Mouse (Mus musculus): Measurements from ENCODE around the gene Clec2d. TPM values are rescaled to one million over a fixed set of nuclear protein-coding genes. Genes with fewer than 3 reads are reported as not detected.
"Not testable (repeated sequence)": the region's sequence is repeated elsewhere in the genome, so short reads cannot be mapped to it uniquely, and the experiment has no call there.

Clec2d gene
- polyA plus RNA-seq, 1 experiment from 2014 or later, result not detected

DNA sequence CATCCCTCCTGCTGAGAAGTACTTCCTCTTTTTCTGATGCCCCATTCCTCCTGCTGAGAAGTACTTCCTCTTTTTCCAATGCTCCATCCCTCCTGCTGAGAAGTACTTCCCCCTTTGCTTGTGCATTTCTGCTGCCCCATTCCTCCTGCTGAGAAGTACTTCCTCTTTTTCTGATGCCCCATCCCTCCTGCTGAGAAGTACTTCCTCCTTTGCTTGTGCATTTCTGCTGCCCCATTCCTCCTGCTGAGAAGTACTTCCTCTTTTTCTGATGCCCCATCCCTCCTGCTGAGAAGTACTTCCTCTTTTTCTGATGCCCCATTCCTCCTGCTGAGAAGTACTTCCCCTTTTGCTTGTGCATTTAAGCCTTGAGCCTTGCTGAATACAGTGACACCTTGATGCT lies 19.7 kb downstream of the Clec2d start:
- H3K9me3 ChIP-seq; H3K9ac ChIP-seq; H3K27ac ChIP-seq; H3K36me3 ChIP-seq (replicated peaks); H3K4me3 ChIP-seq; H3K4me2 ChIP-seq; H3K4me1 ChIP-seq; ATAC-seq (replicated peaks); H3K27me3 ChIP-seq (replicated peaks): not testable (repeated sequence)

DNA sequence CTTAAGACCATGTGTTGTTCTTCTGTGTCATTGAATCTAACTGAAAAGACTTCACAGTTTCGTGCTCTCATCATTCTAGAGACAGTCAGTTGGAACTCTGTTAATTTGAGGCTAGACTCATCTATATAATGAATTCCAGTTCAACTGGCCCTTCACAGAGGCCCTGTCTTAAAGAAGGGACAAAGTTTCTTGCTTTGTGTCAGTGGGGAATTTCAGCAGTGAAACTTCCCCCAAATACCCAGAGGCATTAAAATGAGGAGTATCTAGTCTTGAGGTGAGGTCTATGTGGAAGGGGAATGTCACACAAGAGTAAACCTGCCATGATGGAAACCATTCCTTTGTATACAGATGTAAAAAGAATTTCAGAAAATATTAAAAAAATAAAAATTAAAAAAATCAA lies 21.9 kb downstream of the Clec2d start:
- Histone ChIP-seq H3K4me3 (no peak overlapping the region), H3K9ac (no peak overlapping the region), H3K27me3 (replicated peaks) (no peaks in the 10 kb centered on the region), H3K9me3 (no peaks in the 10 kb centered on the region), H3K4me1 (no peaks in the 10 kb centered on the region), H3K36me3 (replicated peaks) (no peaks in the 10 kb centered on the region), H3K4me2 (no peak overlapping the region), H3K27ac (no peak overlapping the region)
- ATAC-seq (replicated peaks), result no peak
- 80% methylated on average over 1 of the region's 1 CpGs for WGBS

DNA sequence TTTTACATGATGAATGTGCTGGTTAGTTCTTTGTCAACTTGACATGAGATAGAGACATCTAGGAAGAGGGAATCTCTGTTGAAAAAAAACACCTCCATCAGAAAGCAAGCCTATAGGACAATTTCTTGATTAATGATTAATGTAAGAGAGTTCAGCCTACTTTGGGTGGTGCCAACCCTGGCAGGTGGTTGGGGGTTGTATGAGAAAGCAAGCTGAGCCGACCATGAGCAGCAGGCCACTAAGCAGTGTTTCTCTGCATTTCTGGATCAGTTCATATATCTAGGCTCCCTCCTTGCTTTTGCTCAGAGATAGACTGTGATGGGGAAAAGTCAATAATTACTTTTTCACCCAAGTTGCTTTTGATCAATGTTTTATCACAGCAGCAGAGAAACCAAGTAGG lies 23.9 kb downstream of the Clec2d start:
- WGBS, result 74% methylated on average over 1 of the region's 1 CpGs
- no peak overlapping the region for H3K4me2 ChIP-seq
- H3K27me3 ChIP-seq (replicated peaks), result no peaks in the 10 kb centered on the region
- no peak overlapping the region for H3K27ac ChIP-seq
- no peaks in the 10 kb centered on the region for H3K9me3 ChIP-seq
- no peaks in the 10 kb centered on the region for H3K4me1 ChIP-seq
- no peaks in the 10 kb centered on the region for H3K36me3 ChIP-seq (replicated peaks)
- H3K9ac ChIP-seq, result no peak overlapping the region
- no peak overlapping the region for H3K4me3 ChIP-seq
- no peak for ATAC-seq (replicated peaks)

DNA sequence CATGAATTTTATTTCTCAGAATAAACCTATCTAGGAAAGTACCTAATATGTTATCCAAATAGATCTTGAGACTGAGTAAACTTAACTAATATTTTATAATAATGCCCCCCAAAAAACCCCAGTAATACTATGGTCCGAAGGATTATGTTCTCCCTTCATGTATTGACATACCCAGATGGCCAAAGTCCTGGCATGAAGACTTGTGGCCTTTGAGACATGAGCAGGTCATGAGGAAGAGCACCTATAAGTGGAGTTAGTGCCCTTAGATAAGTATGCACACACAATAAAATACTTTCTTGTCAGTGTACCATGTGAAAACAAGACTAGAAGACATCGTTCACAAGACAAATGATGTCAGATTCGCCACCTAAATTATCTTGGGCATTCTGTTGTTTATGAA lies 24.4 kb downstream of the Clec2d start:
- Histone ChIP-seq H3K4me1 (no peaks in the 10 kb centered on the region), H3K36me3 (replicated peaks) (no peaks in the 10 kb centered on the region), H3K9ac (no peak overlapping the region), H3K27ac (no peak overlapping the region), H3K4me3 (no peak overlapping the region), H3K27me3 (replicated peaks) (no peaks in the 10 kb centered on the region), H3K4me2 (no peak overlapping the region), H3K9me3 (no peaks in the 10 kb centered on the region)
- 90% methylated on average over 3 of the region's 3 CpGs for WGBS
- ATAC-seq (replicated peaks), result no peak

DNA sequence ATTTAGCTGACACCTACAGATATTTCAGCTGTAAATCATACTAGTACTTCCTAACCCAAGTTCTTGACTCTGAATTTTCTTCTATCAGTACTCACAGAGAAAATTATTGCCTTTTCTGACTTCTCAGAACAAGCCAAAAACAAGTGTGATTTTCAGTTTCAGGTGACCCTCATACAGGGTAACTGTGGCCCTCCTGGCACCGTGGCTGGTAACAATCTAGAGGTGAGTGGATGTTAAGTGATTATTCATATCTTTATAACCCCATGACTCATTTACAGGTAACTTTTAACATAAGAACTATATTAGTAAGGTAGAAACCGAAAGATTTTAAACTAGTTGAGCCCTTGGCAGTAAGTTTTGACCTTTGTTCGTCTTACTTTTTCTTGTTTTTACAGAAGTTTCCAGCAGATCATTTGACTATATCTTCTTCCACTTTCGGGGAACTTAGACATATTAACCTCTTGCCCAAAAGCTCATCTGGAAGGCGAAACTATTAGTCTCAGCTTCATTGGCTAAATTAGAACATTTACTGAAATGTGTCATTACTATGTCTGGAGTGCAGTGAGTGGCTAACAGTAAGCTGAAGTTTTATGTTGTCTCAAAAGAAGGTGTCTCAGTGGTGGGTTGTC lies 28.6 kb downstream of the Clec2d start:
- H3K9ac ChIP-seq, result no peak overlapping the region
- H3K4me1 ChIP-seq, result no peaks in the 10 kb centered on the region
- H3K36me3 ChIP-seq (replicated peaks), result no peaks in the 10 kb centered on the region
- H3K4me2 ChIP-seq, result no peak overlapping the region
- H3K27ac ChIP-seq, result no peak overlapping the region
- 91% methylated on average over 5 of the region's 5 CpGs for WGBS
- no peaks in the 10 kb centered on the region for H3K9me3 ChIP-seq
- no peak overlapping the region for H3K4me3 ChIP-seq
- no peak for ATAC-seq (replicated peaks)
- H3K27me3 ChIP-seq (replicated peaks), result no peaks in the 10 kb centered on the region

DNA sequence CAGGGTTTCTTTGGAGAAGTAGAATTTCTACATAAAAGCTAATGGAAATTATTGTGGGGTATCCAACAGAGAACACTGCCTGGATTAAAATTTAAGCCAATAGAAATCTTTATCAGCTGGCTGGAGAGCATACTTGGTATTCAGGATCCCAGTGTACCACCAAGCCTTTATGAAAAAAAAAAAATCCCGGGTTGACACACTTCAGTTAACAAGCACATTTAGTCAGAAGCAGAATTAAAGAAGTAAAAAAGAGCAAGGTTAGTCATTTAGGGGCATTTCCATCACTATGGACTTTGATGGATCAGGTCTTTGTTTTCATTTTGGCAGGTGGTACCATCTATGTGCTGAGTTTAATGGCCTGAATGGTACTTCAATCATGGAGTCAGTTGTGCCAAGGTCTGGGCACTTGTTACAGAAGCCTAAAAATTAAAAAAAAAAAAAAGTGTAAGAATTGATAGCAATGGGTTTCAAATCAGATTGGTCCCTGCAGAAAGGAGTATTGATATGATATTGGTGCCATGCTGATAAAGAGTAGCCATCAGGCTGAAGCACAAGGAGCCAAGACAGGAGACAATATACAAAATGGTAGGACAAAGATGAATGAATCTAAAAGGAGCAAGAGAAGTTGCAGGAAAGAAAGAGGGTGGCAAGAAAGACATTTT lies 29.5 kb downstream of the Clec2d start:
- Histone ChIP-seq H3K27ac (no peak overlapping the region), H3K4me3 (no peak overlapping the region), H3K36me3 (replicated peaks) (no peaks in the 10 kb centered on the region), H3K4me1 (no peaks in the 10 kb centered on the region), H3K9ac (no peak overlapping the region), H3K9me3 (no peaks in the 10 kb centered on the region), H3K27me3 (replicated peaks) (no peaks in the 10 kb centered on the region), H3K4me2 (no peak overlapping the region)
- WGBS, result 71% methylated on average over 1 of the region's 1 CpGs
- ATAC-seq (replicated peaks), result no peak

DNA sequence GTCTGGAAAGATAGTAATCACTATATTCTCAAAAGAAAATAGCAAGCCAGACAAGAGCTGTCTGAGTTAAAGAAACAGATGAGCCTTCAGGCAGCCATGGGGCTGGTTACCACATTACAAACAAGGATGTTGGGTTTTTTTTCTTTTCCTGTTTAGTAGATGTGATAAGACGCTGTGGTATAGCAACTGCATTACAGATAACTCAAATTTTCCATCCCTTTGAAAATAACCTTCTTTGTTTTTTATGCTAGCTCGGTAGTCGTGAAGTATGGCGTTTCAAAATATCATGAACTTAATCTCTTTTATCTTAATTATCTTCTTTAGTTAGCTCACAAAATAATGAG lies 30.0 kb downstream of the Clec2d start:
- Histone ChIP-seq H3K9ac (no peak overlapping the region), H3K4me3 (no peak overlapping the region), H3K4me1 (no peaks in the 10 kb centered on the region), H3K9me3 (no peaks in the 10 kb centered on the region), H3K27ac (no peak overlapping the region), H3K36me3 (replicated peaks) (no peaks in the 10 kb centered on the region), H3K4me2 (no peak overlapping the region), H3K27me3 (replicated peaks) (no peaks in the 10 kb centered on the region)
- no peak for ATAC-seq (replicated peaks)
- 88% methylated on average over 4 of the region's 4 CpGs for WGBS

DNA sequence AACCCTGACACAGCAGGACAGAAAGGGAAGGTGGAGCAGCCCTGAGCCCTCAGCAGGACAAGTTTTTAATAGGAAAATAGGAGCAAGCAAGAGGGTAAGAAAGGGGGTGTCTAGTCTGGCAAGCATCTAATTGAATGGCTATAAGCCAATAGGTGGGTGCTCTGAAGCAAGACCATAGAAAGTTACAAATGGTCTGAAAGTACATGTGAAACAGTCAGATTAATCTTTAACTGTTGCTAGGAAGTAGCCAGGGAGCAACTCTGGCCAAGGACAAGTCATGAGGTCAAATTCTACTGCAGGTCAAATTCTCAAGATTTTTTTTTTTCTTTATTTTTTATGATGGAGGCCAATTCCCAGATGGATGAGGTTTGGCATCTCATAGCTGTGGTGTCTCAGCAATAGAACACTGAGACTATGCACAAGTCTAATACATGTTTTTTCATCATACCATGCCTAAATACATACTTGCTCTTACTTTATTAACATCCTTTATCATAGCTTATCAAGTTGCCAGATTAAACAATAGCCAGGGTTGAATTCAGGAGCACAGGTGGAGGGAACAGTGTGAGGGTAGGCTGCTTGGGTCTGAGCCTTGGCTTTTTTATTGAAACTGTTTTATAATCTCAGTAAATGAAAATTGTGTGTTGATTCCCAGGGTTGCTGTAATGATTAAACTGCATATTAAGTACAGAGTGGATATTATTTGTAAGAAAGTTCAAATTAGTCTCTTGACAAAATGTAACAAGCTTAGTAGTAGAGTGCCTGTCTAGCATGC lies 32.2 kb downstream of the Clec2d start:
- Histone ChIP-seq H3K36me3 (replicated peaks) (no peaks in the 10 kb centered on the region), H3K27me3 (replicated peaks) (no peaks in the 10 kb centered on the region), H3K4me3 (no peak overlapping the region), H3K9ac (no peak overlapping the region), H3K27ac (no peak overlapping the region), H3K4me1 (no peaks in the 10 kb centered on the region), H3K4me2 (no peak overlapping the region), H3K9me3 (no peaks in the 10 kb centered on the region)
- ATAC-seq (replicated peaks), result no peak

DNA sequence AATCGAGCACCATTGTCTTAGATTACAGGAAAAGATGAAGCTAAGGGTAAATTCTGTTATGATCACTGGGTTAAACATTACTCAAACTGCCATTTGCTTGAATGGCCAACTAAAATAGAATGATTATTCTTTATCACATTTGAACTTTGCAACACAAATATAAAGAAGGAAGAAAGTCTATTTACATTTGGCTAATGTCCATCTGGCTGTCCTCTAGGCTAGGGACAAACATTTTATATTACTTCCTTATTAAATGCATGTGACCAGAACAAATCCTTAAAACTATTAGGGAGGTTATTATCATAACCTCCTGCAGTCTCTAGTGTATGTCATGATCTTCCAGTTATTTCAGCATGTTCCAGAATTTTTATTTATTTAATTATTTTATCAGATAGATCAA lies 33.1 kb downstream of the Clec2d start:
- H3K9me3 ChIP-seq, result no peaks in the 10 kb centered on the region
- no peaks in the 10 kb centered on the region for H3K27me3 ChIP-seq (replicated peaks)
- no peaks in the 10 kb centered on the region for H3K36me3 ChIP-seq (replicated peaks)
- H3K27ac ChIP-seq, result no peak overlapping the region
- 85% methylated on average over 1 of the region's 1 CpGs for WGBS
- H3K4me3 ChIP-seq, result no peak overlapping the region
- ATAC-seq (replicated peaks), result no peak
- no peak overlapping the region for H3K9ac ChIP-seq
- H3K4me2 ChIP-seq, result no peak overlapping the region
- no peaks in the 10 kb centered on the region for H3K4me1 ChIP-seq

DNA sequence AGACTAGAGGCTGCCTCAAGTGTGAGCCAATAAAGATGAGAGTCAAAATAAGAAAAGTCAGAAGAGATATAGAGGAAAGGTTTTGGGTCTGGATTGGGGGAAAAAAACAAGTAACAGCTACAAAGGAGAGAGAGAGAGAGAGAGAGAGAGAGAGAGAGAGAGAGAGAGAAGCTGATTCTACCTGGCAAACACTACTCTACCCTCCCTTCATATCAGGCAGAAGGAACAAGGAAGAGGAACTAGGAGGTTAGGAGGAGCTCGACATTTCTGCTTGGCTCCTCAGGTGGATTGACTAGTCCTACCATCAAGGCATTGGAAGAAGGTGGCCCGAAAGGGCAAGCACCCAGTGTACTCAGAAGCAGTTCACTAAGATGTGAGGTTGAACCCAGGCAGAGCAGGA lies 33.8 kb downstream of the Clec2d start:
- no peaks in the 10 kb centered on the region for H3K27me3 ChIP-seq (replicated peaks)
- H3K36me3 ChIP-seq (replicated peaks), result no peaks in the 10 kb centered on the region
- ATAC-seq (replicated peaks), result no peak
- no peaks in the 10 kb centered on the region for H3K9me3 ChIP-seq
- H3K9ac ChIP-seq, result no peak overlapping the region
- 86% methylated on average over 2 of the region's 2 CpGs for WGBS
- H3K4me3 ChIP-seq, result no peak overlapping the region
- H3K4me1 ChIP-seq, result no peaks in the 10 kb centered on the region
- no peak overlapping the region for H3K4me2 ChIP-seq
- no peak overlapping the region for H3K27ac ChIP-seq

DNA sequence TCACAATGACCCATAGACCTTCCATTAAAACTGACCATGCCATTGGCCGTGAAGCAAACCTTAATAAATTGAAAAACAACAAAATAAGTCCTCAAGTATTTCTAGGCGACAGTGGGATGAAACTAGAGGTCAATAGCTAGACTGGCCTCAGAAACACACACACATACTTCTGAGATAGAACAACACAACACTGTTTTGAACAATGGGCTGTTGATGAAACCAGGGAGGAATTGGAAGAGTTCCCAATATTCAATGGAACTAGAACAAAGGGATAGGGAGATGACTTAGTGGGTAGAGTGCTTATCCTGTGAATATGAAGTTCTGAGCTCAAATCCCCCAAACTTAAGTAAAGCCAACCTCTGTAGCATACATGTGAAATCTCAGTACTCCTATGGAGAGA lies 34.6 kb downstream of the Clec2d start:
- Histone ChIP-seq H3K27me3 (replicated peaks) (no peaks in the 10 kb centered on the region), H3K4me1 (no peaks in the 10 kb centered on the region), H3K27ac (no peak overlapping the region), H3K9ac (no peak overlapping the region), H3K4me3 (no peak overlapping the region), H3K36me3 (replicated peaks) (no peaks in the 10 kb centered on the region), H3K4me2 (no peak overlapping the region), H3K9me3 (no peaks in the 10 kb centered on the region)
- ATAC-seq (replicated peaks), result no peak
- 84% methylated on average over 2 of the region's 2 CpGs for WGBS

DNA sequence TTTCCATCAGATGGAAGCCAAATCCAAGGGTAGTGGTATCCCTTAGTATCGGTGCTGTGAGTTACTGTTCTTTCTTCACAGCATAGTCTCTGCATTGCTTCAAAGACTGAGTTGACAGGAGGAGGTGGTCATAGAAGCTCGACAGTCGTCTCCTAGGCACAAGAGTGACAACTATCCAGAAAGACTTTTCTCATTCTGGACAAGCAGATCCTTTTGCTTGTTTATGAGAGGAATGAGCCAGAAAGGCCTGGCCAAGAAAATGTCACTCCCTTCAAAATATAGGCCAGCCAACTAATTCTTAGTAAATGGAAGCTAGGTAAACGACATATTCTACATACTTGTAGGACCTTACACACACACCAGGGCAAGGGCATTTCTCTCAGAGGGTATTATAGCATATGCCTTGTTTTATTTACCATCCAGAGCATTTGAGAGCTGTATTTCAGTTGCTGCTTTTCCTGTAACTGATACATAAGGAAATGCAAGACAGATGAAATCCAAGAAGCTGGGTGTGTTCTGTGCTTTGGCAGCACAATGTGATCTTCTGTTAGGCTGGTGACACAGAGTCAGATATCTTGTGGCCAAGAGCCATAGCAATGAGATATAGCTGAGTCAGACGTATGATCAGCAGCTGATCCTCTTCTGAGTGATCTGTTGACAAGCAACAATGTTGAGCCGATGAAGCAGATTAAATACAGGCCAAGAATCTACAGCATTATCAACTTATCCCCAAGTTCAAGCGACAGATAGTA lies 35.6 kb downstream of the Clec2d start:
- no peak overlapping the region for H3K4me3 ChIP-seq
- no peaks in the 10 kb centered on the region for H3K36me3 ChIP-seq (replicated peaks)
- no peak overlapping the region for H3K4me2 ChIP-seq
- no peaks in the 10 kb centered on the region for H3K9me3 ChIP-seq
- no peak for ATAC-seq (replicated peaks)
- H3K27ac ChIP-seq, result no peak overlapping the region
- H3K9ac ChIP-seq, result no peak overlapping the region
- 90% methylated on average over 7 of the region's 7 CpGs for WGBS
- H3K4me1 ChIP-seq, result no peaks in the 10 kb centered on the region
- no peaks in the 10 kb centered on the region for H3K27me3 ChIP-seq (replicated peaks)
